Mouse (Mus musculus) CH12.LX (cell line): ENCODE measurements around the gene Fbxl14. TPM values are rescaled to one million over a fixed set of nuclear protein-coding genes. Genes with fewer than 3 reads are reported as not detected.

Source experiments
- DNase-seq: peaks from one replicate; pipeline ENCODE4 v3.0.0-alpha.2; 2013; ENCODE audit errors: extremely low read depth
- H3K27ac ChIP-seq: 2 replicates; pipeline ENCODE4 v1.5.1; 2012; ENCODE audit warnings: low read depth, mild to moderate bottlenecking, control low read depth, moderate library complexity; ENCODE audit not compliant: insufficient read depth
- H3K27me3 ChIP-seq: replicated peaks from 2 replicates; pipeline ENCODE3; 2012; ENCODE audit warnings: inconsistent platforms
- H3K36me3 ChIP-seq, 2 experiments: replicated peaks in 1 of 2; 2 replicates each; pipeline versions ENCODE3 to v1.6.1; 2012; ENCODE audit warnings: inconsistent platforms in 1 of 2, low read length in 1 of 2, mild to moderate bottlenecking in 1 of 2, mixed read lengths in 1 of 2, moderate library complexity in 1 of 2; ENCODE audit not compliant: control insufficient read depth in 1 of 2, insufficient read depth in 1 of 2
- H3K4me1 ChIP-seq, 2 experiments: 2 replicates each; pipeline ENCODE4 v1.6.1; 2012; ENCODE audit warnings: inconsistent platforms in 1 of 2, moderate library complexity in 1 of 2; ENCODE audit not compliant: insufficient read depth in 2 of 2, control insufficient read depth in 1 of 2
- H3K4me2 ChIP-seq: 2 replicates; pipeline ENCODE4 v1.6.1; 2012; ENCODE audit warnings: low read depth, mild to moderate bottlenecking, control low read depth; ENCODE audit not compliant: poor library complexity, insufficient read depth, severe bottlenecking
- H3K4me3 ChIP-seq, 3 experiments: fragments of 150-350 bp in 1 of 3; sonication (generic) in 1 of 3; replicated peaks in 1 of 3; 2 replicates each; pipeline versions ENCODE3 to v1.5.1; 2011 to 2012; ENCODE audit warnings: low read depth in 2 of 3, low read length in 2 of 3, mild to moderate bottlenecking in 2 of 3, moderate library complexity in 2 of 3, control low read depth in 1 of 3, improper control_type of control experiment in 1 of 3, inconsistent platforms in 1 of 3, mixed read lengths in 1 of 3; ENCODE audit not compliant: poor library complexity in 1 of 3
- H3K79me2 ChIP-seq: replicated peaks from 2 replicates; pipeline ENCODE4 v1.6.1; 2012; ENCODE audit warnings: mild to moderate bottlenecking, moderate library complexity; ENCODE audit not compliant: control insufficient read depth, poor library complexity, insufficient read depth, severe bottlenecking; ENCODE audit errors: extremely low read depth
- H3K9ac ChIP-seq: 2 replicates; pipeline ENCODE4 v1.6.1; 2012; ENCODE audit warnings: low read depth, mild to moderate bottlenecking, control low read depth, moderate library complexity; ENCODE audit not compliant: insufficient read depth
- H3K9me3 ChIP-seq: replicated peaks from 2 replicates; pipeline ENCODE3; 2012; ENCODE audit warnings: low read length, inconsistent platforms, mixed read lengths
- CTCF ChIP-seq, 2 experiments: IDR thresholded peaks in 1 of 2; conservative IDR thresholded peaks in 1 of 2; 2 replicates each; pipeline ENCODE4 v1.5.1; 2011 to 2012; ENCODE audit warnings: low read depth in 2 of 2, low read length in 2 of 2, improper control_type of control experiment in 1 of 2, inconsistent platforms in 1 of 2, mild to moderate bottlenecking in 1 of 2, moderate library complexity in 1 of 2
- EP300 ChIP-seq: IDR thresholded peaks from 2 replicates; pipeline ENCODE4 v1.6.1; 2011; ENCODE audit warnings: low read length, improper control_type of control experiment
- ETS1 ChIP-seq: conservative IDR thresholded peaks from 2 replicates; pipeline ENCODE4 v1.6.1; 2012; ENCODE audit warnings: low read depth, mild to moderate bottlenecking, inconsistent platforms, low read length, improper control_type of control experiment, moderate library complexity
- GABPA ChIP-seq: IDR thresholded peaks from 2 replicates; pipeline ENCODE4 v1.6.1; 2012; ENCODE audit warnings: low read depth, low read length, improper control_type of control experiment, inconsistent platforms; ENCODE audit not compliant: insufficient replicate concordance
- IRF4 ChIP-seq: IDR thresholded peaks from 2 replicates; pipeline ENCODE4 v1.6.1; 2014; ENCODE audit warnings: low read depth, mild to moderate bottlenecking, inconsistent platforms, low read length, improper control_type of control experiment
- KAT2A ChIP-seq: IDR thresholded peaks from 2 replicates; pipeline ENCODE4 v1.6.1; 2012; ENCODE audit warnings: low read length, improper control_type of control experiment, inconsistent platforms; ENCODE audit not compliant: insufficient replicate concordance
- MAZ ChIP-seq: IDR thresholded peaks from 2 replicates; pipeline ENCODE4 v1.6.1; 2012; ENCODE audit warnings: low read depth, mild to moderate bottlenecking, inconsistent platforms, low read length, improper control_type of control experiment, moderate library complexity
- MEF2A ChIP-seq: IDR thresholded peaks from 2 replicates; pipeline ENCODE4 v1.6.1; 2014; ENCODE audit warnings: low read depth, mild to moderate bottlenecking, inconsistent platforms, low read length, improper control_type of control experiment, borderline replicate concordance
- MXI1 ChIP-seq: IDR thresholded peaks from 2 replicates; pipeline ENCODE4 v1.6.1; 2011; ENCODE audit warnings: mild to moderate bottlenecking, low read depth, low read length, improper control_type of control experiment
- MYC ChIP-seq: IDR thresholded peaks from 2 replicates; pipeline ENCODE4 v1.6.1; 2011; ENCODE audit warnings: low read depth, mild to moderate bottlenecking, improper control_type of control experiment, low read length
- NELFE ChIP-seq: IDR thresholded peaks from 2 replicates; pipeline ENCODE4 v1.6.1; 2011; ENCODE audit warnings: low read depth, low read length, improper control_type of control experiment
- NRF1 ChIP-seq: IDR thresholded peaks from 2 replicates; pipeline ENCODE4 v1.6.1; 2014; ENCODE audit warnings: low read depth, mild to moderate bottlenecking, inconsistent platforms, low read length, improper control_type of control experiment, moderate library complexity
- RCOR1 ChIP-seq: conservative IDR thresholded peaks from 2 replicates; pipeline ENCODE4 v1.6.1; 2012; ENCODE audit warnings: low read depth, mild to moderate bottlenecking, inconsistent platforms, low read length, improper control_type of control experiment
- SIN3A ChIP-seq: IDR thresholded peaks from 2 replicates; pipeline ENCODE4 v1.6.1; 2012; ENCODE audit warnings: low read length, improper control_type of control experiment, inconsistent platforms
- TBP ChIP-seq: conservative IDR thresholded peaks from 2 replicates; pipeline ENCODE4 v1.6.1; 2011; ENCODE audit warnings: low read depth, low read length, improper control_type of control experiment
- UBTF ChIP-seq: IDR thresholded peaks from 2 replicates; pipeline ENCODE4 v1.6.1; 2012; ENCODE audit warnings: low read depth, mild to moderate bottlenecking, inconsistent platforms, low read length, improper control_type of control experiment, moderate library complexity
- USF2 ChIP-seq: conservative IDR thresholded peaks from 2 replicates; pipeline ENCODE4 v1.6.1; 2011; ENCODE audit warnings: low read depth, low read length, improper control_type of control experiment
- ZKSCAN1 ChIP-seq: IDR thresholded peaks from 2 replicates; pipeline ENCODE4 v1.6.1; 2012; ENCODE audit warnings: low read depth, inconsistent platforms, low read length, improper control_type of control experiment, borderline replicate concordance
- ZMIZ1 ChIP-seq: IDR thresholded peaks from 2 replicates; pipeline ENCODE4 v1.6.1; 2012; ENCODE audit warnings: low read depth, mild to moderate bottlenecking, inconsistent platforms, low read length, improper control_type of control experiment
- ZNF384 ChIP-seq: IDR thresholded peaks from 2 replicates; pipeline ENCODE4 v1.6.1; 2012; ENCODE audit warnings: low read depth, low read length, improper control_type of control experiment, inconsistent platforms
- dilution Hi-C: fragments of 300-500 bp; cut with MboI; formaldehyde crosslinking; loops from 2 replicates; pipeline ENCODE4 v1.14.3; 2020; ENCODE audit warnings: low sequenced_read_pairs; ENCODE audit not compliant: extremely low pct_unique_long_range_greater_than_20kb, extremely low pct_ligation_motif_present
- in situ Hi-C: fragments of 300-500 bp; cut with MboI; formaldehyde crosslinking; loops from 3 replicates; pipeline ENCODE4 v1.14.3; 2019; ENCODE audit warnings: low sequenced_read_pairs, low pct_ligation_motif_present, low pct_unique_long_range_greater_than_20kb, mixed read lengths
- polyA plus RNA-seq: library from polyadenylated mRNA; unstranded; fragments of >175 nt; gene quantifications from 2 replicates; pipeline ENCODE4 v1.2.1, GENCODE M21; 2012; ENCODE audit warnings: low read depth; ENCODE audit not compliant: insufficient read length
- total RNA-seq, 2 experiments: library from RNA; depleted of rRNA; stranded (reverse); fragments of 300-350 nt in 1 of 2; fragments of >200 nt in 1 of 2; gene quantifications; 2 replicates each; pipeline ENCODE4 v1.2.3; 2012 to 2014

Gene Fbxl14
- total and polyA plus RNA-seq, 3 experiments, result 29.9 to 32.0 (median 30.3) TPM

GRCm38 (mm10) chr6:119491006-119491405, 11.5 kb downstream of the Fbxl14 start:
- H3K27ac ChIP-seq, result no peak overlapping the region
- no peaks in the 10 kb centered on the region for H3K9me3 ChIP-seq
- dilution Hi-C loops, result no loop called here
- no peaks in the 10 kb centered on the region for H3K27me3 ChIP-seq
- no peak for DNase-seq
- TF ChIP-seq USF2 (no peak), MYC (no peak), EP300 (no peak), ZMIZ1 (no peak), CTCF (conservative IDR thresholded peaks at IDR 0.05 in 1 of 2, IDR thresholded peaks at IDR 0.05 in 1 of 2; ENCODE audit: low read depth in 2 of 2, low read length in 2 of 2) (no peak), IRF4 (no peak), ZKSCAN1 (no peak), ETS1 (no peak), SIN3A (no peak), MAZ (no peak), RCOR1 (no peak), MEF2A (no peak), KAT2A (no peak), TBP (no peak), GABPA (no peak), NRF1 (no peak), ZNF384 (no peak), NELFE (no peak), MXI1 (no peak), UBTF (no peak)
- no peaks in the 10 kb centered on the region for H3K79me2 ChIP-seq
- peaks cover 0 to 1% of the 10 kb centered on the region in 2 experiments for H3K36me3 ChIP-seq
- 0 out of 4 replicates have a peak, but pooled peaks cover 0 to 3% of the 10 kb centered on the region in 2 experiments for H3K4me1 ChIP-seq
- in situ Hi-C loops, result loop anchor here (25.0 kb wide), 3 partner anchors 296 to 821 kb away; partner anchors contain the start of gene Rad52
- H3K4me2 ChIP-seq, result no peak overlapping the region
- no peak overlapping the region for H3K4me3 ChIP-seq
- no peak overlapping the region for H3K9ac ChIP-seq

DNA sequence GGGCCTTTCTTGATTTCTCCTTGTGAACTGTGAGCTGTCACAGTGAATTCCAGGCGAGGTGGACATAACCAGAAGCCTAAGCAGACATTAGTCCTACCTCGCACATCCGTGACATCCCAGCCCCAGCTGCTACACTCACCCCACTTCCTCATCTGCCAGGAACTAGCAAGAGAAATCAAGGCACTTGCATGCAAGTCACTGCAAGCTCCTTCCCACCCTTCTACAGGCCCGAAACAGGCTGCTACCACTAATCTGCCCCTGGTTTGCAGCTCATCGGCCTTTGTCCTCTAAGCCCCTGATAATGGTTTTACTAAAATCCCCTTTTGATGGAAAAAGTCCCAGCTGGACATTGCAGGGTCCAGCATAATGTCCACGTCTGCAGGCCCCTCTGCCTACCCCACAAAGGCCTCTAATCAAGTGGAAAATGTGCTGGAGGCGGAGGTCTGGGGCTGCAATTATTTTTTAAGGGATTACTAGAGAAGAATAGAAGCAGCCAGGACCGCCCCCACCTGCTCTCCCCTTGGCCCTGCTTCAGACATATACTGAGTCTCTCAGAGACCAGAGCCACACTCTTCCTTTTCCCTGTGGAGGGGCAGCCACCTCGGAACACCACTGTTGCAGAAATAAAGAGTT, 12.6 kb downstream of the Fbxl14 start:
- no peak for TF ChIP-seq MXI1

More for the DNA sequence above, 12.6 kb downstream of the Fbxl14 start:
- H3K9ac ChIP-seq, result no peak overlapping the region
- no peaks in the 10 kb centered on the region for H3K27me3 ChIP-seq
- H3K4me1 ChIP-seq, result 0 out of 4 replicates have a peak, but pooled peaks cover 0 to 3% of the 10 kb centered on the region in 2 experiments
- H3K4me3 ChIP-seq, result no peak overlapping the region
- no peaks in the 10 kb centered on the region for H3K36me3 ChIP-seq
- dilution Hi-C loops (no loop called here), in situ Hi-C loops (loop anchor here (25.0 kb wide), 3 partner anchors 295 to 820 kb away; partner anchors contain the start of gene Rad52)
- H3K27ac ChIP-seq, result no peak overlapping the region
- no peaks in the 10 kb centered on the region for H3K79me2 ChIP-seq
- H3K9me3 ChIP-seq, result no peaks in the 10 kb centered on the region
- H3K4me2 ChIP-seq, result no peak overlapping the region
- no peak for DNase-seq
